Mouse (Mus musculus) leukemia stem cell, adult 10-12 weeks (primary cell): Measurements from ENCODE around the gene Fads2. TPM values are rescaled to one million over a fixed set of nuclear protein-coding genes. Genes with fewer than 3 reads are reported as not detected.

Experiments used
- polyA plus RNA-seq: library from polyadenylated mRNA; stranded (reverse); fragments of >175 nt; gene quantifications from 2 replicates; pipeline ENCODE4 v1.2.3, GENCODE M21; 2012; ENCODE audit warnings: low replicate concordance

Fads2 gene
- 36.5 and 67.5 TPM in 2 replicates for polyA plus RNA-seq

DNA sequence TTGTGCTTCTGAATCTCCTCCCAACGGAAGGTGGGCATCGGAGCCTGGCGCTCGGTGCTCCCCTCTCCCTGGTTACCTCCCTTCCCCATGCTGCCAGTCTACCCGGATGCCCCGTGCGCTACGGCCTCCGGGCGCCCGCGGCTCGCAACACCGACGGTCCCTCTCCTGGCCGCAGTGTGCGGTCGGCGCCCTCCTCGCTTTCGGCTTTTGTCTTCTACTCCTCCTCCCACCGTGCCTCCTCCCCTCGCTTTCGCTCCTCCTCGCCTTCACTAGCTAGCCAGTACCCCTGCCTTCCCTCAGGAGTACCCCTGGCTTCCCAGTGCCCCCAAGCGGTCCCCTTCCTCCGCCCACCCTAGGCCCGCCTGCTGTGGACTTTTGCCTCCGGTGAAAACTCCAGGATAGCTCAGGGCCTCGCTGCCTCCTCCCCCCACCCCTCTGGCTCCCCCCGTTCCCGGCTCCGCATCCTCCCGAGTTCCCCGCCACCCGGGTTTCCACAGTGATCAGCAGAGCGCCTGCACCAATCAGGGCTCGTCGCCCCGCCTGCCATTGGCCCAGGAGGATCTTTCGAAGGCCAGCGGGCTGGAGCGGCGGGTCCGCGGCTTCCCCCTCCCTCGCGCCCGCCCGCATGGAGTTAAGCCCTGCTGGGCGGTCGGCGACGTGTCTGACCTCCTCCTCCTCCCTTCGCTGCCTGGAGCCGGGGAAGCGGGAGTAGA lies at the start of gene Fads2:
Gene Fads2 (minus strand): TSS at position 406 of the 713 bp plus-strand sequence.

DNA sequence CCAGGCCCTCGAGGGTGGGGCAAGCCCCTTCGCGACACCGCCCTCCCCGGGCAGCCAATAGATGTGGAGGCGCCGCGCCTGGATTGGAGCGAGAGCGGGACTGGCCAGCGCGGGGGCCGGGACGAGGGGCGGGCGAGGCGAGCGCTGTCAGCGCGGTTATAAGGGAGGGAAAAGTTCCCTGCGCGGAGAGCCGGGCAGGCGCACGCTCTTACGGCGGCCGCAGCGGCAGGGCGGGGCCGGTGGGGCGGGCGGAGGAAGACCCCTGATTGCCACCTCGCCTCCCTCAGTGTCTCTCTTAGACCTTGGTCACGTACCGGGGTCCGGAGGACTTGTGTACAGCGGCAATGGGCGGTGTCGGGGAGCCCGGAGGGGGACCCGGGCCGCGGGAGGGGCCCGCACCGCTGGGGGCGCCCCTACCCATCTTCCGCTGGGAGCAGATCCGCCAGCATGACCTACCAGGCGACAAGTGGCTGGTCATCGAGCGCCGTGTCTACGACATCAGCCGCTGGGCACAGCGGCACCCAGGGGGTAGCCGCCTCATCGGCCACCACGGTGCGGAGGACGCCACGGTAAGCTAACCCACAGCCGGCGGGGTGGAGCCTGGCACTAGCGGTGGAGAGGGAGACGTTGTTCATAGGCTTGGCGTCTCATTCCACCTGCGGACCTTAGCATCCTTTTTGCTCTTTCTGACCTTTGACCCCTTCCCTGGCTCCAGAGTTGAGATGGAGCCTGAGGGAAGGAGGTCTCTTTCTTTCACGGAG lies 60.0 kb downstream of the Fads2 start, which contains the start of gene Fads3:
Gene Fads3 (plus strand): TSS at position 182 of the 761 bp plus-strand sequence.

Other genes with a start within 250 kb of the Fads2 start
- gene Incenp, start 202.2 kb downstream of the Fads2 start, polyA plus RNA-seq, result 79.3 and 143 TPM in 2 replicates
- 22,439 and 22,473 TPM in 2 replicates for gene Fth1, start 121.1 kb downstream of the Fads2 start, polyA plus RNA-seq
- not detected in 2 replicates for gene Best1, start 100.1 kb downstream of the Fads2 start, polyA plus RNA-seq
- 87.5 and 239 TPM in 2 replicates for gene Rab3il1, start 100.1 kb downstream of the Fads2 start, polyA plus RNA-seq
- gene Fads3, start 60.2 kb downstream of the Fads2 start, polyA plus RNA-seq, result 221 and 272 TPM in 2 replicates
- gene Fads1, start 81.1 kb upstream of the Fads2 start, polyA plus RNA-seq, result 81.8 and 109 TPM in 2 replicates
- 8.3 and 10.4 TPM in 2 replicates for gene Tmem258, start 102.3 kb upstream of the Fads2 start, polyA plus RNA-seq
- gene Fen1, start 102.4 kb upstream of the Fads2 start, polyA plus RNA-seq, result 34.7 and 79.8 TPM in 2 replicates
- 0.20 and 0.39 TPM in 2 replicates for gene Myrf, start 139.0 kb upstream of the Fads2 start, polyA plus RNA-seq
- 0.33 and 0.92 TPM in 2 replicates for gene Dagla, start 203.1 kb upstream of the Fads2 start, polyA plus RNA-seq